Mouse (Mus musculus) liver, embryonic 16.5 days (tissue): ENCODE measurements around the gene Calhm3. TPM values are rescaled to one million over a fixed set of nuclear protein-coding genes. Genes with fewer than 3 reads are reported as not detected.

ENCODE experiments used
- ATAC-seq: fragments of 200-750 bp; cut with Nextera tagmentation; 2 replicates; pipeline ENCODE4 v1.8.0; 2017; ENCODE audit warnings: low read depth, mild to moderate bottlenecking, moderate number of reproducible peaks, moderate library complexity
- H3K27ac ChIP-seq: fragments of 300-500 bp; sonication (generic); 2 replicates; pipeline ENCODE4 v1.5.1; 2014; ENCODE audit warnings: mild to moderate bottlenecking, low read length
- H3K27me3 ChIP-seq: fragments of 300-500 bp; sonication (generic); 2 replicates; pipeline ENCODE4 v1.6.1; 2014; ENCODE audit warnings: low read depth, low read length, mixed read lengths; ENCODE audit not compliant: control insufficient read depth, insufficient read depth
- H3K36me3 ChIP-seq: fragments of 300-500 bp; sonication (generic); 2 replicates; pipeline ENCODE4 v1.6.1; 2014; ENCODE audit warnings: mild to moderate bottlenecking; ENCODE audit not compliant: control insufficient read depth, insufficient read depth
- H3K4me1 ChIP-seq: fragments of 300-500 bp; sonication (generic); 2 replicates; pipeline ENCODE4 v1.6.1; 2014; ENCODE audit warnings: low read depth, low read length, mixed read lengths; ENCODE audit not compliant: control insufficient read depth
- H3K4me2 ChIP-seq: fragments of 300-500 bp; sonication (generic); 2 replicates; pipeline ENCODE4 v1.6.1; 2014; ENCODE audit warnings: low read depth, low read length, mixed read lengths
- H3K4me3 ChIP-seq: fragments of 300-500 bp; sonication (generic); 2 replicates; pipeline ENCODE4 v1.5.1; 2014; ENCODE audit warnings: low read depth, mild to moderate bottlenecking, low read length
- H3K9ac ChIP-seq: fragments of 300-500 bp; sonication (generic); 2 replicates; pipeline ENCODE4 v1.6.1; 2014; ENCODE audit warnings: low read depth, low read length
- H3K9me3 ChIP-seq: fragments of 300-500 bp; sonication (generic); replicated peaks from 2 replicates; pipeline ENCODE4 v1.6.1; 2016; ENCODE audit warnings: low read length; ENCODE audit not compliant: control insufficient read depth
- WGBS: fragments of 180-500 bp; shearing (Covaris S2); extraction: QIAGEN DNeasy Blood & Tissue Kit; methylation state at CpG from one replicate; pipeline ENCODE4 v1.1.7; 2014; ENCODE audit not compliant: insufficient replicate concordance; 5-methylcytosine and 5-hydroxymethylcytosine counted together
- polyA plus RNA-seq: library from polyadenylated mRNA; unstranded; fragments of >200 nt; fragmentation: Nextera tagmentation; extraction: Ambion mirVana; gene quantifications from 2 replicates; pipeline ENCODE4 v1.2.1, GENCODE M21; 2015

Gene Calhm3
- polyA plus RNA-seq, 1 experiment from 2014 or later, result not detected

- Histone ChIP-seq H3K36me3 (peaks cover 16% of the 10 kb centered on the region), H3K27ac (no peak overlapping the region), H3K9ac (no peak overlapping the region), H3K4me3 (no peak overlapping the region), H3K4me2 (no peak overlapping the region), H3K27me3 (no peaks in the 10 kb centered on the region), H3K9me3 (no peaks in the 10 kb centered on the region), H3K4me1 (no peaks in the 10 kb centered on the region)
- whole genome bisulfite sequencing, result 71% methylated on average over 2 of the region's 2 CpGs
- no peak for ATAC-seq
Observed at GRCm38 (mm10) chr19:47118634-47119033, 38.9 kb downstream of the Calhm3 start.

GRCm38 (mm10) chr19:47104641-47105271 is 52.8 kb downstream of the Calhm3 start:
- Histone ChIP-seq H3K36me3 (peaks cover 68% of the 10 kb centered on the region), H3K27ac (no peak overlapping the region), H3K27me3 (no peaks in the 10 kb centered on the region), H3K9ac (no peak overlapping the region), H3K4me1 (no peaks in the 10 kb centered on the region), H3K4me3 (no peak overlapping the region), H3K9me3 (no peaks in the 10 kb centered on the region), H3K4me2 (no peak overlapping the region)
- ATAC-seq, result no peak
- 79% methylated on average over 9 of the region's 9 CpGs for WGBS

Other genes with a start within 250 kb of the Calhm3 start
- gene Ina, start 143.1 kb downstream of the Calhm3 start, polyA plus RNA-seq, result 0.06 and 0.09 TPM in 2 replicates
- 47.4 and 48.4 TPM in 2 replicates for gene Nt5c2, start 142.6 kb downstream of the Calhm3 start, polyA plus RNA-seq
- gene Pcgf6, start 106.9 kb downstream of the Calhm3 start, polyA plus RNA-seq, result 5.7 and 5.9 TPM in 2 replicates
- gene Taf5, start 90.0 kb downstream of the Calhm3 start, polyA plus RNA-seq, result 2.6 and 2.7 TPM in 2 replicates
- 680 and 757 TPM in 2 replicates for gene Usmg5, start 67.1 kb downstream of the Calhm3 start, polyA plus RNA-seq
- 3.3 and 3.4 TPM in 2 replicates for gene Pdcd11, start 67.0 kb downstream of the Calhm3 start, polyA plus RNA-seq
- 1.9 and 2.0 TPM in 2 replicates for gene Calhm2, start 19.5 kb downstream of the Calhm3 start, polyA plus RNA-seq
- not detected in 2 replicates for gene Calhm1, start 13.5 kb downstream of the Calhm3 start, polyA plus RNA-seq
- 0.64 and 0.92 TPM in 2 replicates for gene Neurl1a, start 21.1 kb upstream of the Calhm3 start, polyA plus RNA-seq